Mouse (Mus musculus): ENCODE measurements around the gene Ugt2b5.
A peak's percentile ranks its signal among the peaks of the same experiment; 100 is the strongest.
"Not testable (repeated sequence)": the region's sequence is repeated elsewhere in the genome, so short reads cannot be mapped to it uniquely, and the experiment has no call there.

The Ugt2b5 gene

DNA sequence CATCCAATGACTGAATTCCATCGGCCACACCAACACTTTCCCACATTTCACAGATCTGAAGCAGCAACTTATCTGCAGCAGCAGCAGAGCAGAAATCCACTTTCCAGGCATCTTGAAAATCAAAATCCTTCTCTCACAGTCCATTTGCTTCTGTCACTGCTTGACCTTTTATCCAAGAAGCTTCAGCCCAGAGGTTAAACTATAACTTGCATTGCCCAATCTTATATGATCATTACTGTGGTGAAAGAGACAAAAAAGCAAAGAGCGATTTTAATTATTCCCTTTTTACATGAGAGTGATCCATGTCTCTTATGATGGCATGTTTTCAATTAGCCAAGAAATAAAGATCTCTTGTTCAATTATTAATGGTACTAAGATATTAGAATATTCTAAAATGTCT, at the start of gene Ugt2b5:
Ugt2b5 (minus strand) TSS at position 123 of the 400 bp plus-strand sequence.
- DNase-seq (ENCODE audit: low spot score in 2 of 2), result not testable (repeated sequence)

DNA sequence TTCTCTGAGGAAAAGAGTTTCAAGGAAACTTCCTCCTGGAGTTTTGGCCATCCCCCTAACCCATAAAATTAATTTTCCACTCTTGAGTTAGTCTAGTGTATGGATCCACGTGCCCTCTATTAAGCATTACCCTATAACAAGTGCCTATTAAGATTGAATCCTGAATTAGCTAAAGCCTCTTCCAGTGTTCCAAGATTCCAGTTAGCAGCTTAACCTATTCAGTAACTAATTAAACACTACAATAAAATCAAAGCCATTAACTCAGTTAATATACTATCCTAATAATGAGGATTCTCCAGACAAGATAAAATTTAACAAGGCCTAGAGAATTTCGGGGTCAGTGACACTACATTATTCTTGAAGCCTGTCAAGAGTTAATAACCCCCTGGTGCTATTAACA, 35.7 kb upstream of the Ugt2b5 start:
- not testable (repeated sequence) for DNase-seq (ENCODE audit: low spot score in 2 of 2)

DNA sequence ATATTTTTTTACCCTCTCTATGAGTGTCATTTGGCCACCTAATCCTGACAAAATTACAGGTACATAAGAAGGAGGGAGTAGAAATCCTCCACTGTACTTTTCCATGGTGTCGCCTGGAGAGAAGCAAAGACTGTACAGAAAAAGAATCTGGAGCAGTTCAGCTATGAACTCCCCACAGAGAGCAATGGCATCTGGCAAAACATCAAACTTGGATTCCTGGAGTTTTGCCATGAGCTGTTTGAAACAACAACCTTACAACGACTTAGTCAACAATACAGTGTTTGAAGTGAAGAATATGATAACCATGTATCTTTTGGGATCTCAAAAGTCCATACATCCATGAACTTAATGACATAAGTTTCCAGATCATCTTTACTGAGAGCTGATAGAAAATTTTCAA, 34.6 kb upstream of the Ugt2b5 start:
- DNase-seq (ENCODE audit: low spot score in 2 of 2), result no peak

GRCm38 (mm10) chr5:87147741-87148454, 7.8 kb upstream of the Ugt2b5 start:
- no peak for DNase-seq (ENCODE audit: low spot score in 2 of 2)

DNA sequence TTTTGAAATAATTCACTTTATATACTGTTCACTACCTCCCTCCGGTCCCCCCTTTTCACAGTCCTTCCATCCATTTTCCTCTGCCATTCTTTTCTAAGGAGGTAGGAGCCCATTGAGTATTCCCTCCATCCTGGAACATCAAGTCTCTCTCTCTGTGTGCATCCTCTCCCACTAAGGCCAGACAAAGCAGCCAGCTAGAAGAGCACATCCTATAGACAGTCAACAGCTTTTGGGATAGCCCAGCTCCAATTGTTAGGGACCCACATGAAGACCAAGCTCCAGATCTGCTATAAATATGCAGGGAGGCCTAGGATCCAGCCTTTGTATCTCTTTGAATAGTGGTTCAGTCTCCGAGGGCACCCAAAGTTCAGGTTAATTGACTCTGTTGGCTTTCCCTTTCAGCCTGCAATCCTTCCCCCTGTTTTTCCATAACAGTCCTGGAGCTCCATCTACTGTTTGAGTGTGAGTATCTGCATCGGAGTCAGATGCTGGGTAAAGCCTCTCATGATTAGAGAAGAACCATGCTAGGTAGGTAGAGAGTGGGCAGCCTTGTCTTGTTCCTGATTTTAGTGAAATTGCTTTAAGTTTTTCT, 2.8 kb upstream of the Ugt2b5 start:
- DNase-seq (ENCODE audit: low spot score in 2 of 2), result peak in 1 of 2 experiments; percentile 7

- DNase-seq (ENCODE audit: low spot score in 2 of 2), result not testable (repeated sequence)
Measured at GRCm38 (mm10) chr5:87103697-87104096, 36.4 kb downstream of the Ugt2b5 start.

DNA sequence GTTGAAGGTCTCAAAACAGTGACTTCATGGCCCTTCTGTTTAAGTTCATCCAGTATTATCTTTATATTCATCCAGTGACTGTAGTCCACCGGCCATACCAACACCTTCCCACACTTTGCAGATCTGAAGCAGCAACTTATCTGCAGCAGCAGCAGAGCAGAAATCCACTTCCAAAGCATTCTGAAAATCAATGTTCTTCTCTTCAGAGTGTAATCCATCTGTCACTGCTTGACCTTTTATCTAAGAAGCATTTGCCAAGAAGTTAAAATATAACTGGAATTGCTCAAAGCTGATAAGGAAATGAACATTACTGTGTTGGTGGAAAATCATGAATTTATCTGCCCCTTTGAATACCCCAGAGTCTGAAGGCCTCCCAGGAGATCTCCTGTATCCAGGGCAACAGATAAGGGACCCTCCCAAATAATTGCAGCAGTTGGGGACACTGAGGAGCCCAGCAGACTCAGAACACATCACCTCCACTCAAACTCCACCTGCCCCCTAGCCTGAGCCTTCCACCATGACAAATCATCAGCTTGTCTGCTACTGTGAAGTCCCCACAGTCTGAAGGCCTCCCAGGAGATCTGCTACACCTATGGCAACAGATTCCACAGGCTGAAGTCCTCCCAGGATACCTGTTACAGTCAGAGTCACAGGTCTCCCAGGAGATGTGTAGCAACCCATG, 47.6 kb downstream of the Ugt2b5 start, which contains the start of gene Ugt2b36:
Ugt2b36 (minus strand) TSS at position 210 of the 682 bp plus-strand sequence.
- DNase-seq (ENCODE audit: low spot score in 2 of 2), result no peak

DNA sequence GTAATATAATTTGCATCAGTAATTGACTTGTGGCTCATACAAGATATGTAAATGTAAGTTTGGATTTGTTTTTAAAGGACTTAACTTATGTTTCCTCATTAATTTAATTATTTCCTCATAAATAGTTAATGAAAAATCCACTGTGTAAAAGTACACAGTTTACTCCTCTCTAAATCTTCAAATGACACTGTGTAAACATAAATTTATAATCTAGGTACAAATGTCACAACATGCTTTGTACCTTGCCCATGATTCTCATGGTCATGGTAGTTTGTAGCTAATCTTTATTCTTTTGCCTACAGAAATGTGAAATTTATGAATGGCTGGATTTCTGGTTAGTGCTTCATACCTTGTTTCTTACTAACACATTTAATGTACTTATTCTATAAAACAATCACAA, 49.0 kb downstream of the Ugt2b5 start:
- no peak for DNase-seq (ENCODE audit: low spot score in 2 of 2)

DNA sequence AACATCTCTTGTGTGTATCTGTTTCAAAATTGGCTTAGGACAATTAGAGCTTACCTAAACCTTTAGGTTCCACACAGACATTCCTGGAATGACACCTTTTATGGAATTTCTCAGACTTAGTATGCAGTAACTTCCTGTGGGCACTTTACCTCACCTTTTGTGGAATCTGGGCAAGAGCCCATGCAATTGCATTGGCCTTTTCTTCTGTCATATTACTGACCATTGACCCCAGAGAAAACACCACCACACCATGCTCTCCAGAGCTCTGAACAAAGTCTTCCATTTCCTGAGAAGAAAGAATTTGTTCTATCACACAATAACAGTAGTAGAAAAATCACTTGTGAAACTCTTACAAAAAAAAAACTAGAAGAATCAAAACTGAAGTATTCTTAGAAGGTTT, 50.9 kb downstream of the Ugt2b5 start:
- no peak for DNase-seq (ENCODE audit: low spot score in 2 of 2)

- no peak for DNase-seq (ENCODE audit: low spot score in 2 of 2)
Measured at GRCm38 (mm10) chr5:87086269-87086668, 53.8 kb downstream of the Ugt2b5 start.

Data from frontal cortex, postnatal 10 days (tissue).